Mouse (Mus musculus) forebrain, embryonic 15.5 days (tissue): ENCODE measurements at regions not wholly inside any gene's neighbourhood (a gene's known extent, or its start where the extent isn't known, plus 50 kb on each side); places are given as distances from the start of the nearest gene placed in this dataset.

ENCODE experiments used
- ATAC-seq: fragments of 200-750 bp; cut with Nextera tagmentation; replicated peaks from 2 replicates; pipeline ENCODE4 v1.8.0; 2017; ENCODE audit warnings: mild to moderate bottlenecking, moderate TSS enrichment, moderate library complexity
- H3K27ac ChIP-seq: fragments of 300-500 bp; sonication (generic); replicated peaks from 2 replicates; pipeline ENCODE4 v1.5.1; 2015; ENCODE audit warnings: mild to moderate bottlenecking, inconsistent platforms
- H3K27me3 ChIP-seq: fragments of 300-500 bp; sonication (generic); 2 replicates; pipeline ENCODE4 v1.6.1; 2015; ENCODE audit warnings: inconsistent platforms
- H3K36me3 ChIP-seq: fragments of 300-500 bp; sonication (generic); 2 replicates; pipeline ENCODE4 v1.6.1; 2015; ENCODE audit warnings: mild to moderate bottlenecking, inconsistent platforms
- H3K4me1 ChIP-seq: fragments of 300-500 bp; sonication (generic); 2 replicates; pipeline ENCODE4 v1.6.1; 2015; ENCODE audit warnings: inconsistent platforms
- H3K4me2 ChIP-seq: fragments of 300-500 bp; sonication (generic); replicated peaks from 2 replicates; pipeline ENCODE4 v1.6.1; 2015; ENCODE audit warnings: mild to moderate bottlenecking, inconsistent platforms
- H3K4me3 ChIP-seq: fragments of 300-500 bp; sonication (generic); 2 replicates; pipeline ENCODE4 v1.5.1; 2015; ENCODE audit warnings: mild to moderate bottlenecking, inconsistent platforms
- H3K9ac ChIP-seq: fragments of 300-500 bp; sonication (generic); replicated peaks from 2 replicates; pipeline ENCODE4 v1.6.1; 2015; ENCODE audit warnings: mild to moderate bottlenecking, inconsistent platforms
- H3K9me3 ChIP-seq: fragments of 300-500 bp; sonication (generic); 2 replicates; pipeline ENCODE4 v1.6.1; 2016; ENCODE audit warnings: inconsistent platforms
- WGBS: fragments of 180-500 bp; shearing (Covaris S2); methylation state at CpG from one replicate; pipeline ENCODE4 v1.1.7; 2015; ENCODE audit warnings: mixed read lengths; 5-methylcytosine and 5-hydroxymethylcytosine counted together

DNA sequence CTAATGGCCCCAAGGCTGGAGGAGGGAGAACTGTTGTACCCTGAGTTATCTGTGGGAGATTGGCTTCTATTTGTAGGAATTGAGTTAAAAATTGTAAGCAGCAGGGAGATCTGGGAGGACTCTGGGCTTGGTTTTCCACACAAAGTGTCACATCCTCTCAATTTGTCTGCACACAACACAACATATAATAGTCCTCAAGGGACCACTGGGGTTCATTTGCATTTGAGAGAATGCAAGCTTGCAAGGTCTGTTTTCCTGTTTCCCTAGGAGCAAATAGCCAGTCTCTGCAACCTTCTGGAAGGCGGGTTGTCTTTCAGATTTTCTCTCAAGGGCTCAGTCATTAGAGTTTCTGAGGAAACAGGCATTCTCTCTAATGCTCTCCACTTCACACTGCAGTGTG is 79.8 kb upstream of the Pld5 start:
- Histone ChIP-seq H3K9ac (no peak overlapping the region), H3K4me2 (no peak overlapping the region), H3K36me3 (no peaks in the 10 kb centered on the region), H3K27ac (no peak overlapping the region), H3K4me3 (no peak overlapping the region), H3K27me3 (no peaks in the 10 kb centered on the region), H3K4me1 (peaks cover 12% of the 10 kb centered on the region), H3K9me3 (no peaks in the 10 kb centered on the region)
- WGBS: 45% methylated on average over 1 of the region's 1 CpGs
- no peak; the same call in 1 of the 2 replicates for ATAC-seq

- no peak overlapping the region for H3K27ac ChIP-seq
- H3K4me3 ChIP-seq: no peak overlapping the region
- no peaks in the 10 kb centered on the region for H3K36me3 ChIP-seq
- H3K4me1 ChIP-seq: peaks cover 16% of the 10 kb centered on the region
- 56% methylated on average over 3 of the region's 3 CpGs for WGBS
- H3K9me3 ChIP-seq: no peaks in the 10 kb centered on the region
- ATAC-seq: no peak
- H3K27me3 ChIP-seq: no peaks in the 10 kb centered on the region
- no peak overlapping the region for H3K9ac ChIP-seq
- H3K4me2 ChIP-seq: no peak overlapping the region
Measured at GRCm38 (mm10) chr1:176352706-176353105, 77.6 kb upstream of the Pld5 start.

- Histone ChIP-seq H3K4me3 (no peak overlapping the region), H3K9ac (no peak overlapping the region), H3K27me3 (no peaks in the 10 kb centered on the region), H3K4me1 (peaks cover 10% of the 10 kb centered on the region), H3K36me3 (no peaks in the 10 kb centered on the region), H3K4me2 (no peak overlapping the region), H3K27ac (no peak overlapping the region), H3K9me3 (no peaks in the 10 kb centered on the region)
- no peak; the same call in 1 of the 2 replicates for ATAC-seq
- WGBS: 16% methylated on average over 2 of the region's 2 CpGs
Measured at GRCm38 (mm10) chr1:176349909-176350495, 74.9 kb upstream of the Pld5 start.

DNA sequence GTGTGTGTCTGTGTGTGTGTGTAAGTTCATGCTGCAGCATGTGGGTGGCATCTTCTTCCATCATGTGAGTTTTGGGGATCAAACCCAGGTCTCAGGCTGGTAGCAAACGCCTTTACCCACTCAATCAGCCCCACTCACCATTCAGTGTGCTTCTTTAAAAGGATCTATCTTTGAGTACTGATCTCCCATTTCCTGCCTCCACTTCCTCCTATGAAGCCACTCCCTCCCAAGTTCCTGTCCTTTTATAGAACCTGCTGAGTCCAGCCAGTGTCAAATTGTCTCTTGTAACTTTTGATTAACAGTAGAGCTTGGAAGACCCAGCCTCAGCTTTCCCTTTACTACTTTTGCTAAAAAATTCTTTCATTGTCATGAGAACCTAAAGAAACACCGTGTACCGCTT is 73.0 kb upstream of the Pld5 start:
- H3K27ac ChIP-seq: no peak overlapping the region
- H3K9ac ChIP-seq: no peak overlapping the region
- no peak for ATAC-seq
- no peaks in the 10 kb centered on the region for H3K27me3 ChIP-seq
- H3K9me3 ChIP-seq: no peaks in the 10 kb centered on the region
- peaks cover 8% of the 10 kb centered on the region for H3K4me1 ChIP-seq
- no peak overlapping the region for H3K4me3 ChIP-seq
- H3K4me2 ChIP-seq: no peak overlapping the region
- 82% methylated on average over 3 of the region's 3 CpGs for WGBS
- no peaks in the 10 kb centered on the region for H3K36me3 ChIP-seq

- Histone ChIP-seq H3K4me2 (no peak overlapping the region), H3K36me3 (no peaks in the 10 kb centered on the region)
- 72% methylated on average over 3 of the region's 3 CpGs for WGBS
Measured at GRCm38 (mm10) chr1:176331344-176331743, 56.2 kb upstream of the Pld5 start.

More at GRCm38 (mm10) chr1:176331344-176331743, 56.2 kb upstream of the Pld5 start:
- no peak overlapping the region for H3K27ac ChIP-seq
- no peak for ATAC-seq
- H3K9ac ChIP-seq: no peak overlapping the region
- no peaks in the 10 kb centered on the region for H3K9me3 ChIP-seq
- no peak overlapping the region for H3K4me3 ChIP-seq
- no peaks in the 10 kb centered on the region for H3K4me1 ChIP-seq
- H3K27me3 ChIP-seq: no peaks in the 10 kb centered on the region
